Mouse (Mus musculus): ENCODE measurements around the gene Pla2g2f. TPM values are rescaled to one million over a fixed set of nuclear protein-coding genes. Genes with fewer than 3 reads are reported as not detected.

Pla2g2f gene
- polyA plus RNA-seq (2015; fragmentation: Illumina TruSeq; extraction: RNeasy Lipid Tissue Mini Kit (QIAGEN cat#74804); ENCODE audit: insufficient read depth, low replicate concordance): 1.2 TPM

DNA sequence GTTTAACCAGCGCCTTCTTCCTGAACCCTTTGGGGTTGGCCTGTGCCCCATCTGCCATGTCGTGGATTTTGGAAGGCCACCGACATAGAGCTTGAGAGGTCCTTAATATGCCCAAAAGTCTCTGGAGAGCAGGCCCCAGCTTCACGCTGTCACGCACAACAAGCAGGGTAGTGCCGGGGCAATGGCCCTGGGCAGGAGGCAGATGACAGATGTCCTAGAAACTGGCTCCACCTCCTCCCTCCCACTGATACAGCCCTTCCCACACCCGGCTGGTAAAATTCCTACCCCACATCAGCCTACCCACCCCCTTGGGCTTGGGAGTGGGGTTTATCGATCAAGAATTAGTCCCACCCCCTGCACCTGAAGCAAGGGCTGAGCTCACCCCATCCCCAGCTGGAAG is at the start of gene Pla2g2f:
TSS of gene Pla2g2f (minus strand) at position 211 of the 400 bp plus-strand sequence.

DNA sequence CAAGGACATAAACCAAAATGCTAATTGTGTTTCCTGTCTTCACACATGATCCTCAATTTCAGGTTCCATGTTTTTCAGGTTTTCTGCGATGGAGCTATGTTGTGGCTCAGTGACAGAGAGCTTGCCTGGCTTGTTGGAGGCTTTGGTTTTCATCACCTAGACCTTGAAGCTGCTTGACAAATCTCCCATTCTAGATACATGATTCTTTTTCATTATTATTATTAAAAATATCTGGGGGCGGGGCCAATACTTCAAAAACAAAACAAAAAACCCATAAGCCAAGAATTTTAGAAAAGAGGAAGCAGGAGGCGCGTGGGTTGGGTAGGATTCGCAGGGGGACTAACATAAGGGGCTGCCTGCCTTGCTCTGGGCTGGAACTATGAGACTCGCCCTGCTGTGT is 18.0 kb upstream of the Pla2g2f start, which contains the start of gene Pla2g2d:
TSS of gene Pla2g2d (plus strand) at position 301 of the 400 bp plus-strand sequence.

DNA sequence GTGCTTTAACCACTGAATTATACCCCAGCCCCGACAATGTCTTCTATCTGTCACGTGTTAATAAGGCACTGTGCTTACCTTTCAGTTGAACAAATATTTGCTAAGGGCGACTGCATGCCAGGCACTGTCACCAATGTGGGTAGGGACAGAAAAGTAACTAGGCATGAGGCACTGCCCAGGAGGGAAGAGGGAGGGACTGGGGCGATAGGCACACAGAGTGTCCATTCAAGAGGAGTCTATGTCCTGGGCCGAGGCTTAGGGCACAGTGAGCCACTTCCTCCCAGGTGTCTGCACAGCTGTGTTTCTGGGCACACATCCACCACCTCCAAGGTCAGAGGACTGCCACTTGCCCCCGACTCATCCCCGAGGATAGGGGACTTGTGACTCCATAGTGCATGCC is 20.4 kb downstream of the Pla2g2f start, which contains the start of gene Ubxn10:
TSS of gene Ubxn10 (minus strand) at position 137 of the 400 bp plus-strand sequence.

DNA sequence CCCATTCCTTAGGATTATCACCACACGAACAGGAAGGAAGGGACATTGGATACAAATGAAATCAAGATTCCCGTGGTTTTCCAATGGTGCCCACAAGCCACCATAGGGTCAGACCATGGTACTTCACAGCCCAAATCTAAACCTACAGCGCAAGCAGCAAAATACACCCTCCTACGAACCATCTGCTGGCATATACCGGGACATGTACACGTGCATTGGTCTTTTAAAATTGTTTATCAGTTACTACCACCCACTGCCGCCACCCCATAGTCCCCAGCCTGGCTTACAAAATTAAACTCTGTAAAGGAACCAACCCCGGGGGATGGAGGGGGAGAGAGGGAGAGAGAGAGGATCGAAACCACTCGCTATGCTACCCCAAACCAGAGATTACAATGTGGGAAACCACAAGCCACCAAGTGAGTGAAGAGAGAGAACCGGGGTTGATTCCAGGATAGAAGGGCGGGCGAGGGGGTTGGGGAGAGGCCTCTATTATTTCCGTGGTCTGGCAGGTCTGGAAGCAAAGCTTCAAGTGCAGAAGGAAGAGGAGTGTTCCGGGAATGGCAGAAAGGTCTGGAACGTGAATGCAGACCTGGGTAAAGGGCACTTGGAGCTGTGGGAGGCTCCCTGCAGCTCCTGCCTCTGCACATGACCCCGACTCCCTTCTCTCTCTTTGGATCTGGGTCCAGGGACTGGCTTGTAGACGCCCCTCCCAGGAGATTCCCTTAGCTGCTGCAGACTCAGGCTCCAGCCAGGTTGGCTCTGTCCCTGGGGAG is 32.9 kb downstream of the Pla2g2f start, which contains the start of gene Pla2g2c:
TSS of gene Pla2g2c (plus strand) at position 439 of the 773 bp plus-strand sequence.

Other genes with a start within 250 kb of the Pla2g2f start
- gene Vwa5b1, start 121.7 kb downstream of the Pla2g2f start, polyA plus RNA-seq (2015; fragmentation: Illumina TruSeq; extraction: RNeasy Lipid Tissue Mini Kit (QIAGEN cat#74804); ENCODE audit: insufficient read depth, low replicate concordance): not detected
- gene Pla2g2c, start 32.8 kb downstream of the Pla2g2f start, polyA plus RNA-seq (2015; fragmentation: Illumina TruSeq; extraction: RNeasy Lipid Tissue Mini Kit (QIAGEN cat#74804); ENCODE audit: insufficient read depth, low replicate concordance): not detected
- gene Ubxn10, start 20.5 kb downstream of the Pla2g2f start, polyA plus RNA-seq (2015; fragmentation: Illumina TruSeq; extraction: RNeasy Lipid Tissue Mini Kit (QIAGEN cat#74804); ENCODE audit: insufficient read depth, low replicate concordance): 0.10 TPM
- gene Pla2g2d, start 18.1 kb upstream of the Pla2g2f start, polyA plus RNA-seq (2015; fragmentation: Illumina TruSeq; extraction: RNeasy Lipid Tissue Mini Kit (QIAGEN cat#74804); ENCODE audit: insufficient read depth, low replicate concordance): 155 TPM
- 33.7 TPM for gene Pla2g5, start 105.9 kb upstream of the Pla2g2f start, polyA plus RNA-seq (2015; fragmentation: Illumina TruSeq; extraction: RNeasy Lipid Tissue Mini Kit (QIAGEN cat#74804); ENCODE audit: insufficient read depth, low replicate concordance)
- not detected for gene Gm13030, start 116.3 kb upstream of the Pla2g2f start, polyA plus RNA-seq (2015; fragmentation: Illumina TruSeq; extraction: RNeasy Lipid Tissue Mini Kit (QIAGEN cat#74804); ENCODE audit: insufficient read depth, low replicate concordance)
- not detected for gene Pla2g2e, start 120.3 kb upstream of the Pla2g2f start, polyA plus RNA-seq (2015; fragmentation: Illumina TruSeq; extraction: RNeasy Lipid Tissue Mini Kit (QIAGEN cat#74804); ENCODE audit: insufficient read depth, low replicate concordance)
- gene Otud3, start 156.3 kb upstream of the Pla2g2f start, polyA plus RNA-seq (2015; fragmentation: Illumina TruSeq; extraction: RNeasy Lipid Tissue Mini Kit (QIAGEN cat#74804); ENCODE audit: insufficient read depth, low replicate concordance): 3.7 TPM
- not detected for gene Rnf186, start 209.5 kb upstream of the Pla2g2f start, polyA plus RNA-seq (2015; fragmentation: Illumina TruSeq; extraction: RNeasy Lipid Tissue Mini Kit (QIAGEN cat#74804); ENCODE audit: insufficient read depth, low replicate concordance)
- gene Tmco4, start 215.3 kb upstream of the Pla2g2f start, polyA plus RNA-seq (2015; fragmentation: Illumina TruSeq; extraction: RNeasy Lipid Tissue Mini Kit (QIAGEN cat#74804); ENCODE audit: insufficient read depth, low replicate concordance): 18.5 TPM

Measured in spleen, adult 10 weeks (tissue).